Mouse (Mus musculus) colon, adult 2 months (tissue): ENCODE results near the gene Gm7102. TPM values are rescaled to one million over a fixed set of nuclear protein-coding genes. Genes with fewer than 3 reads are reported as not detected.

Experiments
- polyA plus RNA-seq: library from polyadenylated mRNA; depleted of rRNA; stranded (reverse); fragments of >200 nt; gene quantifications from 2 replicates; pipeline ENCODE4 v1.2.3, GENCODE M21; 2012; rRNA removed

Gm7102 gene
- polyA plus RNA-seq: not detected in 2 replicates

GRCm38 (mm10) chr19:61175756-61176324 is at the start of gene Gm7102:
TSS of gene Gm7102 (minus strand) at chr19:61176309.

GRCm38 (mm10) chr19:61183590-61183989 is 7.5 kb upstream of the Gm7102 start, which contains the start of gene Gm6020:
TSS of gene Gm6020 (plus strand) at chr19:61183890.

GRCm38 (mm10) chr19:61140342-61141206 is 35.5 kb downstream of the Gm7102 start, which contains the start of gene Zfp950:
TSS of gene Zfp950 (minus strand) at chr19:61140840.

Other genes with a start within 250 kb of the Gm7102 start
- 3.0 and 3.1 TPM in 2 replicates for gene Zfp950, start 35.5 kb downstream of the Gm7102 start, polyA plus RNA-seq
- gene Gm6020, start 7.6 kb upstream of the Gm7102 start, polyA plus RNA-seq: not detected in 2 replicates
- gene Csf2ra, start 52.1 kb upstream of the Gm7102 start, polyA plus RNA-seq: 178 and 197 TPM in 2 replicates
- not detected in 2 replicates for gene Gm21060, start 120.8 kb upstream of the Gm7102 start, polyA plus RNA-seq